Mouse (Mus musculus): ENCODE results near the gene Slc2a5. TPM values are rescaled to one million over a fixed set of nuclear protein-coding genes. Genes with fewer than 3 reads are reported as not detected.

Gene Slc2a5
- polyA plus RNA-seq, 1 experiment: 0.62 TPM

GRCm38 (mm10) chr4:150152483-150152882, 33.4 kb downstream of the Slc2a5 start:
- WGBS: 75% methylated on average over 8 of the region's 8 CpGs
- no peak for TF ChIP-seq CTCF (IDR thresholded peaks at IDR 0.05; ENCODE audit: control insufficient read depth, insufficient read depth, low read length)
- no peak for TF ChIP-seq POLR2A (IDR thresholded peaks at IDR 0.05; ENCODE audit: borderline replicate concordance, control insufficient read depth, low read depth, low read length)

GRCm38 (mm10) chr4:150155301-150155700, 36.2 kb downstream of the Slc2a5 start:
- WGBS: 85% methylated on average over 4 of the region's 4 CpGs
- no peak overlapping the region for H3K27ac ChIP-seq (ENCODE audit: control insufficient read depth, insufficient read depth, low read depth, low read length, poor library complexity)
- TF ChIP-seq CTCF (IDR thresholded peaks at IDR 0.05; ENCODE audit: control insufficient read depth, insufficient read depth, low read length): no peak
- TF ChIP-seq POLR2A (IDR thresholded peaks at IDR 0.05; ENCODE audit: borderline replicate concordance, control insufficient read depth, low read depth, low read length): no peak

More at GRCm38 (mm10) chr4:150152483-150152882, 33.4 kb downstream of the Slc2a5 start:
- no peak overlapping the region for H3K27ac ChIP-seq (ENCODE audit: control insufficient read depth, insufficient read depth, low read depth, low read length, poor library complexity)
- H3K4me1 ChIP-seq (ENCODE audit: control insufficient read depth, insufficient read depth, low read length): no peaks in the 10 kb centered on the region; the same call in 1 of the 2 replicates
- no peak overlapping the region for H3K4me3 ChIP-seq (replicated peaks; ENCODE audit: control insufficient read depth, low read depth, low read length)

DNA sequence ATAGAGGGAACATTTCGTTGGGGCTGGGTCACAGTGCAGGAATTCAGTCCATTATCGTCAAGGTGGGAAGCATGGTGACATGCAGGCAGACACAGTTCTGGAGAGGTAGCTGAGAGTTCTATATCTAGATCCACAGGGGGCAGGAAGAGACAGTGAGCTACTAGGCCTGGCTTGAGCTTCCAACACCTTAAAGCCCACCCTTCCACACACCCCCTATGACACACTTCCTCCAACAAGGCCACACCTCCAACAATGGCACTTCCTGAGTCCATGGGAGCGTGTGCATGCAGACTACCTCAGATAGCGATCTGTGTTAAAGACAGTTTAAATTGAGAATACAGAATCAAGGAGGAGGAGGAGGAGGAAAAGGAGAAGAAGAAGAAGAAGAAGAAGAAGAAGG, 36.6 kb downstream of the Slc2a5 start:
- H3K4me1 ChIP-seq (ENCODE audit: control insufficient read depth, insufficient read depth, low read length): no peaks in the 10 kb centered on the region; the same call in 1 of the 2 replicates
- WGBS: 50% methylated on average over 4 of the region's 4 CpGs

More at GRCm38 (mm10) chr4:150155301-150155700, 36.2 kb downstream of the Slc2a5 start:
- no peak overlapping the region for H3K4me3 ChIP-seq (replicated peaks; ENCODE audit: control insufficient read depth, low read depth, low read length)
- no peaks in the 10 kb centered on the region; the same call in 1 of the 2 replicates for H3K4me1 ChIP-seq (ENCODE audit: control insufficient read depth, insufficient read depth, low read length)

DNA sequence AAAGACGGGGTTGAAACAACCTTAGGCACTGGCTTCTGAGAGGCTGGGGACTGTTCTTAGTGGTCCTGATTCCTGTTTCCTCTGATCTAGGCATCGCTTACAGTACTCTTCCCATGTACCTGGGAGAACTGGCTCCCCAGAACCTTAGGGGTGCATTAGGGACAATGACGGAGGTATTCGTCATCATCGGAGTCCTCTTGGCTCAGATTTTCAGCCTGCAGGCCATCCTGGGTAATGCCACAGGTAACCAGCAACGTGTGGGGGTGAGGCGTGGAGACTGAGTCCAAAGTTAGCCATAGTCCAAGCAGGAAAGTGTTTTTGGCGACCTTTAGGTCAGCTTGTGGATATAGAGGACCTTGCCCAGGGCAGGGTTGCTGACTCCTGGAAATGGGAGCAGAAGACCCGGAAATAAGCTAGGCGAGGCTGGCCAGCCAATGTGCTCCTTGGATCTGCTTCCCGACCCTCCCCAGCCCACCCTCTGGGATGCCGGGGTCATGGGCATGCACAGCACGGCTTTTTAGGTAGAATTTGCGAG, 38.3 kb downstream of the Slc2a5 start:
- WGBS: 76% methylated on average over 14 of the region's 14 CpGs
- Histone ChIP-seq H3K4me3 (replicated peaks; ENCODE audit: control insufficient read depth, low read depth, low read length) (no peak overlapping the region), H3K4me1 (ENCODE audit: control insufficient read depth, insufficient read depth, low read length) (no peaks in the 10 kb centered on the region; the same call in 1 of the 2 replicates), H3K27ac (ENCODE audit: control insufficient read depth, insufficient read depth, low read depth, low read length, poor library complexity) (no peak overlapping the region)
- TF ChIP-seq CTCF (IDR thresholded peaks at IDR 0.05; ENCODE audit: control insufficient read depth, insufficient read depth, low read length) (no peak), POLR2A (IDR thresholded peaks at IDR 0.05; ENCODE audit: borderline replicate concordance, control insufficient read depth, low read depth, low read length) (no peak)

More for the DNA sequence above, 36.6 kb downstream of the Slc2a5 start:
- Histone ChIP-seq H3K27ac (ENCODE audit: control insufficient read depth, insufficient read depth, low read depth, low read length, poor library complexity) (no peak overlapping the region), H3K4me3 (replicated peaks; ENCODE audit: control insufficient read depth, low read depth, low read length) (no peak overlapping the region)
- TF ChIP-seq CTCF (IDR thresholded peaks at IDR 0.05; ENCODE audit: control insufficient read depth, insufficient read depth, low read length) (no peak), POLR2A (IDR thresholded peaks at IDR 0.05; ENCODE audit: borderline replicate concordance, control insufficient read depth, low read depth, low read length) (no peak)

GRCm38 (mm10) chr4:150159458-150159857, 40.4 kb downstream of the Slc2a5 start:
- H3K4me3 ChIP-seq (replicated peaks; ENCODE audit: control insufficient read depth, low read depth, low read length): no peak overlapping the region
- H3K27ac ChIP-seq (ENCODE audit: control insufficient read depth, insufficient read depth, low read depth, low read length, poor library complexity): no peak overlapping the region
- no peak for TF ChIP-seq CTCF (IDR thresholded peaks at IDR 0.05; ENCODE audit: control insufficient read depth, insufficient read depth, low read length)
- TF ChIP-seq POLR2A (IDR thresholded peaks at IDR 0.05; ENCODE audit: borderline replicate concordance, control insufficient read depth, low read depth, low read length): no peak
- 44% methylated on average over 2 of the region's 2 CpGs for WGBS
- H3K4me1 ChIP-seq (ENCODE audit: control insufficient read depth, insufficient read depth, low read length): no peaks in the 10 kb centered on the region; the same call in 1 of the 2 replicates

GRCm38 (mm10) chr4:150162561-150163169, 43.6 kb downstream of the Slc2a5 start:
- H3K27ac ChIP-seq (ENCODE audit: control insufficient read depth, insufficient read depth, low read depth, low read length, poor library complexity): no peak overlapping the region
- 84% methylated on average over 13 of the region's 13 CpGs for WGBS
- TF ChIP-seq POLR2A (IDR thresholded peaks at IDR 0.05; ENCODE audit: borderline replicate concordance, control insufficient read depth, low read depth, low read length) (no peak), CTCF (IDR thresholded peaks at IDR 0.05; ENCODE audit: control insufficient read depth, insufficient read depth, low read length) (no peak)
- no peak overlapping the region for H3K4me3 ChIP-seq (replicated peaks; ENCODE audit: control insufficient read depth, low read depth, low read length)
- H3K4me1 ChIP-seq (ENCODE audit: control insufficient read depth, insufficient read depth, low read length): no peaks in the 10 kb centered on the region; the same call in 1 of the 2 replicates

DNA sequence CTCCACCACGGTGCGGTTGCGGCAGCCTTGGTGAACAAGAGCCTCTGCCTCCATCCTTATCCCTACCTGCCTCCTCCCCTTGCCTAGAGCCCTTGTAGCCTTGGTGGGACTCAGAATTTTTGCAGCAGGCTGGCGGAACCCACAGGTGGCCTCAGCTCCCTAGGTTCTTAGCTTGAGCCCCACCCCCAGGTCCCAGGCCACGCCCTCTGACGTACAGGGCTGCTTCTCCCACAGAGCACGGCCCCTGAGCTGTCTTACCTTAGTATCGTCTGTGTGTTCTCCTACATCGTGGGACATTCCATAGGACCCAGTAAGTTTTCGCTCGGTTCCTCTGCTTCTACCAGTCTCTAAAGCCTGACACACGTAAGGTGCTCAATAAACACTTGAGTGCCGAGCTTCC, 45.8 kb downstream of the Slc2a5 start:
- TF ChIP-seq POLR2A (IDR thresholded peaks at IDR 0.05; ENCODE audit: borderline replicate concordance, control insufficient read depth, low read depth, low read length) (no peak), CTCF (IDR thresholded peaks at IDR 0.05; ENCODE audit: control insufficient read depth, insufficient read depth, low read length) (no peak)
- no peak overlapping the region for H3K4me3 ChIP-seq (replicated peaks; ENCODE audit: control insufficient read depth, low read depth, low read length)
- H3K4me1 ChIP-seq (ENCODE audit: control insufficient read depth, insufficient read depth, low read length): no peaks in the 10 kb centered on the region; the same call in 1 of the 2 replicates
- no peak overlapping the region for H3K27ac ChIP-seq (ENCODE audit: control insufficient read depth, insufficient read depth, low read depth, low read length, poor library complexity)
- WGBS: 68% methylated on average over 13 of the region's 13 CpGs

DNA sequence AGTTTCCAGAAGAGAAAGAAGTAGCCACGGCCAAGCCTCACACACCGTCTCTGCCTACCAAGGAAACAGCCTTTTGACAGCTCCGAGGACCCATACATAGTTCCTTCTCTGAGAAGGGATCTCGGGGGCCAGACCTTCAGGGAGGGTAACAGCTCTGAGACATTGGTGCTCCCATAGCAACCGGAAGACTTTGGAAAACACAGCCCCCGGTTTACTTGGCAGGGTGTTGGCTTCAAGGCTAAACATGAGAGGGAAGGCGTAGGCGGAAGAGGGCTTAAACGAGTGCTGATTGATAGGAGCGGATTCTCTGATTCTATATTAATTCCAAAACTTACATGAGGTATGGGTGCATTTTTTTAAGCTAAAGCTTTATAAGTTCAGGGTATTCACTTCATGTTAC, 49.3 kb downstream of the Slc2a5 start:
- no peak for TF ChIP-seq CTCF (IDR thresholded peaks at IDR 0.05; ENCODE audit: control insufficient read depth, insufficient read depth, low read length)
- TF ChIP-seq POLR2A (IDR thresholded peaks at IDR 0.05; ENCODE audit: borderline replicate concordance, control insufficient read depth, low read depth, low read length): no peak
- Histone ChIP-seq H3K4me1 (ENCODE audit: control insufficient read depth, insufficient read depth, low read length) (no peaks in the 10 kb centered on the region; the same call in 1 of the 2 replicates), H3K4me3 (replicated peaks; ENCODE audit: control insufficient read depth, low read depth, low read length) (no peak overlapping the region), H3K27ac (ENCODE audit: control insufficient read depth, insufficient read depth, low read depth, low read length, poor library complexity) (no peak overlapping the region)
- WGBS: 82% methylated on average over 10 of the region's 10 CpGs

Data from bone marrow, adult 2 months (tissue).